Mouse (Mus musculus) 3134 (cell line): ENCODE results near the gene Tagap.

Experiments used
- DNase-seq: peaks from one replicate; pipeline ENCODE4 v3.0.0-alpha.2; 2011; ENCODE audit warnings: low spot score; ENCODE audit not compliant: insufficient read length; ENCODE audit errors: extremely low read depth

Tagap gene

DNA sequence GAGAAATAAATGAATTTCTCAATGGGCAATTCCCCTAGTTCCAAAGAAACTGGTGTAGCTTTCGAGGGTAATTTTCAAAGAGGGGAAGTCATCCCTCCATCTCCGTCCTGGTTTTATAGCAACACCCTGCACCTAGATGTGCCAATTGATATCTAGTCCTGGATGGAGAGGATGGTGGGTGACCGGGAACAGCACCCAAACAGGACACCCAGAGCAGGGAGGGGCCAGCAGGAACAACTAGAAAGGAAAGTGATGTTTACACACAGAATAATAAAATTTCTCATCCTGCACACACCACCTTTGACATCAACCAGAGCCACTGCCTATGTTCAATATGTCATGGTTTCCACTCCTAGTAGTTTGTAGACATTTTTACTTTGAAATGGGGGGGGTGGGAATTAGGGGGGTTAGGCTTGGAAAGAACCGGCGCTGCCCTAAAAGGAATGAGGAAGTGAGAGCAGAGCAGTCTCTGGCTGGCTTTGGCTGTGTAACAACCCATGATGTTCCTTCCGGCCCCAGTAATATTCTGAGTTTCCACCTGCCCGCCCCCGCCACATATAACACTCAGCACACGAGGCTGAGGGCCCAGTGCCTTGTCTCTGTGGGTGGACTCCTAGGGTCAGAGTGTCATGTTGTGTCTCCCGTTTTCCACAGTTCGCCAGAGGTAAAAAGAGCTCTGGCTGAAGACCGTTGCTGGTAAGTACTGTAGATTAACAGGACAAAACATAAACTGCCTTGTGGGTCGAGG is at the start of gene Tagap:
Tagap (plus strand) TSS at position 588 of the 748 bp plus-strand sequence.
- no peak for DNase-seq

DNA sequence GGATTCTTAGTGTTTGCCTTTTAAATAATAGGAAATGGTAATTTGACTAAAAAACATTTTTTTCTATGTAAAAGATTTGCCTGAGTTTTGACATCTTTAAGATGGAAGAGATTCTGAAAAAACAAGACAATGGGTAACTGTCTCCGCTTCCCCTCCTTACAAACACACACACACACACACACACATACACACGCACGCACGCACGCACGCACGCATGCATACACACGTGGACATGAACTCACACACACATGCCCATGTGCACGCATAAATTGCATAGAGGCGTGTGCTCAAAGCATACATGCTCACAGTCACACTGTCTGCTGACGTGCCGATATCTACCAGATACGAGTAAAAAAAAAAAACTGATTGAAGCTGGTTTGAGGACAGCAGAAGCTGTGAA is 49.3 kb upstream of the Tagap start:
- no peak for DNase-seq

DNA sequence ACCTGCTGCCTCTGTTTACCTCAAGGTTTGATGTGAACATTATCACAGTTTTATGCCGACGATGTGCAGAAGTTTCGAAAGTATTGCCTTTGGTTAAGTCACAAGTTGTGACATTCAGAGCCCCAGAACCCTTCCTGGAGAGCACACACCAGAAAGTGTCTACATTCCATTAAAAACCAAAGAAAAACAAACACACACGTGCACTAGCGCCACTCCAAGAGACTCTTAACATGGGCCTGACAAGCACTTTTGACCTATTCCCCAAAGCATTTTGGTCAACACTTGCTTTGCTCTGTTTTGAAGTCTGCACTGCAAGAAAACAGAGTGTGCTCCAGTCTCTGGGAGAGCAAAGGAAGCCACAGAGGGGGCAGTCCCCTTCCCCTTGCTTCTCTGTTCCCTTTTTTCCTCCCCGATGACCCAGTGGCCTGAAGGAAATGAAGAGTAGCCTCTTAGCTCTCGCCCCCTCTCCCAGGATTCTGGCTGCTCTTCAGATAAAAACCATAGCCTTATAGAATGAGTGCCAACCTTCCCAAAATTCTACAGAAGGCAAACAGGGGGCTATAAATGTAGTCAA is 48.5 kb upstream of the Tagap start:
- DNase-seq: no peak

DNA sequence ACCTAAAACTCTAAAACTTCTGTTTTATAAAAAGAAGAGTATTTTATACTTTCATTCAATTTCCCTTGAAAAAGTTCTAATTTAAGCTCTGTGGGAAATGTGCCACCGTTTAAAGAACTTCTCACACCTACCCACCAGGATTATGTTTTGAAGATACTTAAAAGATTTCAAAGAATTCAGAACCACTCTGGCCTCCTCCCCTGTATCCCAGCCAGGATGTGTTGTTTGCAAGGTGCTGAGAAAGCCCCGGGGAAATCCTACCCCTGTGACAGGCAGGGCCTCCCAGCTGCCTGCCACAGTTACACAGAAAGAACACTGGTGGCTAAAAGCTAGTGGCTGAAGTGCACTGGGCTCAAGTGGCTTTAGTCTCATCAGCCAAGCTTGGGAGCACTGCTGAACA is 47.9 kb upstream of the Tagap start:
- DNase-seq: no peak

DNA sequence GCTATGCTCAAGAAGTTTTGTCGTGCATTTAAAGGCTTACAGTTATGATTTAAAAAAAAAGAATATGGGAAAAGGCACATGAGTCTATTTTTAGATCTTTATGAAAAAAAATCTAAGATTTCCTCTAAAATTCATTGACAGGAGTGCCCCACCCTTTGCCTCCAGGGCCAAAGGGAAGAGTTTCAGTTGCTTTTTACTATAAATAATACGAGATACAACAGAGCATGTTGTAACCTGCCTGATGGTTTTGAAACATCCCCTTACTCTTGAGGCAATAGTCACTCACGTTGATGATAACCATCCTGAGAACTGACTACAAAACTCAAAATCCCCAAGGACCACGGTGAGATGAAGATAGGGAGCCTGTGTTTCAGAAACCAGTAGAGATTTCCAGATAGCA is 46.3 kb upstream of the Tagap start:
- DNase-seq: no peak

DNA sequence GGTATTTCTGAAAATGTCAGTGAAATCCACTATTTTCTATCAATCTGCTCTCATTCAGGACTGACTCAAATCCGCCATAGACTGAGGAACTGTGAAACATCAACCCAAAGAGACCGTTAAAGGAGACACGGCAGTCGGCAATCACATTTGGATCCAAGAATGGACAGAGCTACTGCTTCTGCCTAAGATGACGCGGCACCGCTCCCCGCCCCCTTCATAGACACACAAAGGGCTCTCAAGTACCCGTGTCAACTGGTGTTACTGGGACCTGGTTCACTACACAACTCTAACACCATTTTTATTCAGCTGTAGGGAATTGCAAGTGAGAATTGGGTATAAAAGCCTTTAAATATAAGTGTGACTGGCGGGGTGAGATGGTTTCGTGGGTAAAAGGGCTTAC is 42.7 kb upstream of the Tagap start:
- no peak for DNase-seq

DNA sequence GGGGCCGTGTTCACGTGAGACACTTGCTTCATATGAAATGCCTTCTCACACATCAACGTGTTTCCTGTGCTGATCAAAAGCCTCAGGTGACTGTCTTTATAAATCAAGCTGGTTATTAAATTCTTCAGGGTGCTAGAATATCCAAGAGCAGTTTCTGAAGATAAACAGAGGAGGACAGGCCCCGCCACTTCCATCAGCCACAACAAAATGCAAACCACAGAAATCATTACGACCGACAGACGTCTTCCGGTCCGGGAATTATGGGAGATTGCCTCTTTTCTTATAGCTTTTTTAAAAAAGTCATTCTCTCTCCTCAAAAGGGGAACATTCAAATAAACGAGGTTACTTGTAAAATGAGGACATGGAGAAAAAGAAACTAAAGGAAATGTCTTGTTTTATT is 41.2 kb upstream of the Tagap start:
- DNase-seq: no peak

DNA sequence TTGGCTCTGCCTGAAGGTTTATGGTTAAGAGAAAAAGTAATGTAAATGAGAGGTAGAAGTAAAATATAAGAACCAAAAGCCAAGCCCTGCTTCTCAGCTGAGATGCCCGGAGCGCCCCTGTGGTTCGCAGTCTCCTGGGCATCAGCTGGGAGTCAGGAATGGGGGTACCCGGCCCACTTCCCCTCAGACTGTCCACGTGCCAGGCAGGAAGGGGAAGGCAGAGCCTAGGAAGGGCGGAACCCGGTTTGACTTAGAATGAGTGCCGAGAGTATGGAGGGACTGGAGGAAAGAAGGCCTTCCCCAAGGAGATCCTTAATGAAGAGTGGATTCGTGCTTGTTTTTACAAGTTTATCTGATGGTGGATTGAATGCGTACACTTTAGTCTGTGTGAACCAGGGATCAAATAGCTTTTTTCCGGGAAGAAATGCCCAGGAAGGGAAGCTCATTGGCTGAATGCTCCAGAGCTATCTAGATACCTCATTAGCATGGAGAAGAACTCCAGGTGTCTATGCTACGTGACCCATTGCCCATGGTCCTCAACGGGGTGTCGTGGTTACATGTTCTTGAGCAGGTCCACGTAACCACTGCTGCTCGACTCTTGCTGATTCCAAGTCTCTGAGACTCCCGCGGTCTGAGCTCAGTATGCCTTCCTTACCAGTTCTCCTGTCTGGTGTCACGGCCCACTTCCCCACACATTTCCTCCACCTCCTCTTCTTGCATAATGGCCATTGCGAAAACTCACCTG is 38.6 kb upstream of the Tagap start:
- DNase-seq: no peak

DNA sequence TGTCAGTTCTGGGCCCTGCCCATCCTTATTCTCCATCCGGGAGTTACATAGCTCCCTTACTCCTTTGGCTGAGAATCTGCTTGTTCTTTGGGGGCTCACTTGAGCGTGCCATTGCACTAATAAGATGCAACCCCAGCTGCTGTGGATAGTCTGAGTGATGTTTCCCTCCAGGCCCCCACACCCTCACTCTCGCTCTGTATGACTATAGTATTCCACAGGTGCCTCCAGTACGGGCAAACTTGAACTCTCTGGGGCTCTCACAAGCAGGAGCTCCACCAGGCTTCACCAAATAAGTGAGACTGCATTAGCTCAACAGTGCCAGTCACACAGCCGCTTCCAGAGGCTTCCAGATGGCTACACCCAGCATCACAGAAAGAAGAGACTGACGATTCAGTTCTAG is 37.5 kb upstream of the Tagap start:
- DNase-seq: no peak

DNA sequence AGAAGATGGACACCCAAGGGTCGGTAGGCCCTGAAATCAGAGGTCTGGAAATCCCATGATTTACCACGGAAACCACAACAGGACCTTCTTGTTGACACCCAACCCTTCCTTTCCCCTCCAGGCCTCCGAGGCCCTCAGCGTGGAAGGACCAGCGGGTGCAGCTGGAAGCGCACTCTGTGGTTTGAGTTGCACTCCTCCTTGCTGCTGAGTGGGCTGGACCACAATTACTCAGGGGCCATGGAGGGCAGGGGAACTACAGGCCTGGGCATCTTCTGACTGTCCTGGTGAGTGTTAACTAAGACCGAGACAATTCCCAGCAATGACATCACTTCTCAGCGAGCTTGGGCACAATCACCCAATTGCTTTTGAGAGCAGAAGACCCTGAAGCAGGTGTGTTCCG is 36.8 kb upstream of the Tagap start:
- DNase-seq: peak; percentile 29

DNA sequence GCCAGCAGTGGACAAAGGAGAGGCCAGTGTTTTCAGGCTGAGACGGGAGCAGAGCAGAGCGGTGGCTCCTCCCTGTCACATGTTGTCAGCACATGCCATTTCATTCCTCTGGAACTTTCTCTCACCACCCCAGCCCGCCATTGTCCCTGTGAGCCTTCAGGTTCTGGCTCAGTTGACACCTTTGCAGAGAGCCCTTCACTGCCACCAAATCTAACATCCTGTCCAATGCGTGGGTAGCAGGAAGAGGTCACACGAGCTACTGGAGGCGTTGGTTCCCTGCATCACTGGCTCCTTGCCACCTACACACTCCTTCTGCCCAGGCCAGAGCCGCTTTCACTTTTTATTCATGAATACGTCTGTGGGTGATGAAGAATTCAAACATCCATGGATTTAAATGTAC is 33.1 kb upstream of the Tagap start:
- DNase-seq: no peak

DNA sequence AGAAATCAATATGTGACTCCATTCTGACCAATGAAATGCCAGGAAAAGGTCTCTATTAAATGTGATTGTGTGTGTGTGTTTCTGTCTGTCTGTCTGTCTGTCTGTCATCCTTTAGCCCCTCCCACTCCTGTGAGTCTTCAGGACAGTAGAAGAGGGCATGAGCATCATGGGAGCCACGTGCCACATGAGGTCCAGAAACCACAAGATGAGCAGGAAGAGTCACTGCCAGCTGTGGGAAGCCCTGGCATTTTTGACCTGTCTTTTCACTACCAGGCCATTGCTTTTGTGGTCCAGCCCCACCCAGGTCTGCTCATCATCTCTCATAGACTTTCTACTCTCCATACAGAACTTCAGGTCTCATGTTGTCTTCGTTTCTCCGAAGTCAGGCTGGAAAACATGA is 31.7 kb upstream of the Tagap start:
- DNase-seq: no peak

DNA sequence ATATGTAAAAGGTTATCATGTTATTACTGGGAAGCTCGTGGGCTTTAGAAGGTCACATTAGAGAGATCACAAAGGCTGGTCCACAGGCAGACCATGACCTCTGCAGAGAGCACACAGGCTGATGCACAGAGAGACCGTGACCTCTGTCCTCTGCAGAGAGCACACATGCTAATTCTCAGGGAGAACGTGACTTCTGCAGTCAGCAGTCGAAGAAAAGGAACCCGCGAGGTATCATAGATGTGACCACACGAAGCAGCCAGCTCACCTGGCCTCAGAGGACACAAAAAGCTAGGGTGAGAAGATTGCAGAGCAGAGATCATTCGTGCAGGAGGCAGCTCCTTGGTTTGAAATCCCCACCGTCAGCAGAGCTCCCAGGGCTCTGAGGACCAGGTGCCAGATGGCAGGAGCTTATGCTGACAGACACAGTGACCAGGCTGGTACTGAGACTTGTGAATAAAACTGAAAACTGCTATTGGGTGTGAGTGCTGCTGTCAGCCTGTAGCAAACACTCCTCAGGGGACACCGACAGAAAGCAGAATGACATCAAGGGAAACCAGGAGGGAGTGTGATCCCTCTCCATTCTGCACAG is 29.7 kb upstream of the Tagap start:
- DNase-seq: no peak

DNA sequence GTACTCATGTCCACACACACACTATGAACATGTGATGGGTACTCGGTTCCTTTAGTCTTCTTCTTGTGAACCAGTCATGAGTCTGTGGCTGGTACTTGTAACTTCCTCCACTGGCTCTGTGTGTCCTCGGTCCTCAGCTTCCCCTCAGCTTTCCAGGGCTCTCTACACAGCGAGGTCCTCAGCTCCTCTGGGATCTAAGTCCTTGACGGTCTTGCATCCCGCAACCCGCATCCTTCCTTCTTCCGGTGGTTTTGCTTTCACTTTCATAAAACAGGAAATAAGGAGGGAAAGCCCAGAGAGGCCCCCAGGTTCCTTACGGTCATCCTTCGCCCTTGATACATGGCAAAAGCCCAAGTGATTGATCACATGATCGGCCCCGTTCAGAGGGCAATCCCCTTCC is 28.7 kb upstream of the Tagap start:
- no peak for DNase-seq

DNA sequence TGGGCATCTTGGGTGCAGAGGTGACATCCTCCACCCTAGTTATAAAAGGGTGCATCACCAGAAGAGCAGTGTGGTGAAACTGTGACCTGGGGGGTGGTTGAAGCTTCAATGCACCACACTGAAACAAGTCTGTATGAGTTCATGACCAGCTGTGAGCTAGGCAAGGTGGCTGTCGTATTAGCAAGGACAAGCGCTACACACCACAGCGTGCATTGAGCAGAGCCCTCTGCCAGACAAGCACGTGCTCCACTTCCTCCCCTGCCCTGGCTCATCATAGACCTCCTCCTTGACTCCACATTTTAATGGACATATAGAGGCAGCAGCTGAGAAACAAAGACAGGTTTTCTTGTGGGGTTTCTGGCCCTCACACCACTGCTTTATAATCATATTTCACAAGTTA is 28.0 kb upstream of the Tagap start:
- no peak for DNase-seq

DNA sequence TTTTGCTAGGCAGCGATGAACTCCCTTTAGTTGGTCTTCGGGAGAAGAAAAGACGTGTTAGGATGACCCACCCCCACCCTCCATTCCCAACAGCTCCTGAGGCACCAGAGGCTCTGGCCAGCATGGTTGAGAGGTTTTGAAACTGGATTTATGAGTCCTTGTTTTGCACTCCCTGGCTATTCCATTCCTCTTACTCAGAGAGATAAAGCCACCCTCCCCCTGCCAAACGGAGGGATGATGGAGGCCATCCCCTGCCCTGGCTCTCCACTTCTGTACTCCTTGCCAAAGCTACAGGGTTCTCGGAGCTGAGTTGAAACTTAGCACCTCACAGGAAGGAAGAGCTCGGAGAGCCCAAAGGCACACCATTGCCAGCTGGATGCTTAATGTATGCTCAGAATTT is 26.6 kb upstream of the Tagap start:
- DNase-seq: no peak

DNA sequence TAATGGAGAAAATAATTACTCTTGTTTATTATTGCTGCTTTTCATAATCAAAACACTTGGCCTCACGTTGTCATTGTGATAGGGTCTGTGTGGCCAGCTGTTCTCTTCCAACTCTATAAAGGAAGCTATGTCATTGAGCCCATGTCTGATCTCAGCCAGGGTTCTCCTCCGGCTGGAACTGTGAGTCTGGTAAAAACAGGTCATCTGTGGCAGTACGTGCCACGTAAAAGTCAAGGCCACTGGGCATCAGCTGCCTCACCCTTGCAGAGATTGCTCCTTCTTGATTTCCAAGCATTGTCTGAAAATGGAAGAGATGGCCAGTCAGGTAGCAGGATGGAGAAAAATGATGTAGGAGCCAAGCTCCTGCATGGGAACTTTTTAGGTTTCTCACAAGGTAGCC is 25.8 kb upstream of the Tagap start:
- DNase-seq: no peak

DNA sequence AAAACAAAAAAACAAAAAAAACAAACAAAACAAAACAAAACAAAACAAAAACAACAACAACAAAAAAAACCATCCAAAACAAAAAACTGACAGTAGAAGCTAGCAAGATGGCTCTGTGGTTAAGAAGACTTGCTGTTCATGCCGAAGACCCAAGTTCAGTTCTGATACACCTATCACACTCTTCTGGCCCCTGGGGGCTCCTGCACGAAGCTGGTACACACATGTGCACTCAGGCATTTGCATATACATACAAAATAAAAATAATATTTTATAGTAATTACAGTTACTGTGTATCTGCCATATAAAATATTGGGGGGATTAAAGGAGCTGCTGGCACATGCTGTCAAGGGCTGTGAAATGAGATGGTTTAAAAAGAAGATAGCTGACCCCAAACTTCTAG is 24.3 kb upstream of the Tagap start:
- no peak for DNase-seq

DNA sequence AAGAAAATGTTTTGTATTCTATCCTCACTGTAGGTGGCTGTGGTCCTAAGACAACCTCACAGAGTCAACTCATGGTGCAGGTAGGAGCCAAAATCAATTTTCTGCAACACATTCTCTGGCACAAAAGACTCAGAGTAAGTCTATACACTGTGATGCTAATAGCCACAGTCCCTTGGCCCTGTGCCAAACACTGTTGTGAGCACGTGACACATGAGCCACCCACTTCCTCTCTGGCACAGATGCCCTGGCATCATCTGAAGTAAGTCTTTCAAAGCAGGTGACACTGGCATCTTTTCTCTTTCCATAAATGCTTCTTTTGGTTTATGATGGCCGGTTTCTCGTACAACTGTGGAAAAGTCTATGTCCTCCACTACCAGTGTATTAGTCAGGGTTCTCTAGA is 23.4 kb upstream of the Tagap start:
- no peak for DNase-seq

DNA sequence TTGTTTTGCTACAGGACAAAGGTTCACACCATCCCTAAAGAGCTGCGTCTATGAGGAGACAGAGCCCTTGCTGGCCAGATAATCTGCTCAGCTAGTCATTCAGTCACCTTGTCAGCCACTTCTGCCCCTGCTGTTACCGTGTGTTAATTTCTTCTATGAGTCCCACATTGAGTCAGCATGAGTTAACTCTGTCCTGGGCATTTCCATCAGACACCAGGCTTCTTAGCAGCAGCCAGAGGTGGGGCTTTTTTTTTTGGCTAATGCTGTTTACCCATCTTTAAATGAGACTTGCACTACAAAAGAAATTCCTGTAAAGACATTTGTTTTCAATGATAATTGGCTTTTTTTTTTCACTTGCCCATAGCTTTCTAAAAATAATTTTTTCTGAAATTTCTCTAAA is 20.8 kb upstream of the Tagap start:
- DNase-seq: no peak

DNA sequence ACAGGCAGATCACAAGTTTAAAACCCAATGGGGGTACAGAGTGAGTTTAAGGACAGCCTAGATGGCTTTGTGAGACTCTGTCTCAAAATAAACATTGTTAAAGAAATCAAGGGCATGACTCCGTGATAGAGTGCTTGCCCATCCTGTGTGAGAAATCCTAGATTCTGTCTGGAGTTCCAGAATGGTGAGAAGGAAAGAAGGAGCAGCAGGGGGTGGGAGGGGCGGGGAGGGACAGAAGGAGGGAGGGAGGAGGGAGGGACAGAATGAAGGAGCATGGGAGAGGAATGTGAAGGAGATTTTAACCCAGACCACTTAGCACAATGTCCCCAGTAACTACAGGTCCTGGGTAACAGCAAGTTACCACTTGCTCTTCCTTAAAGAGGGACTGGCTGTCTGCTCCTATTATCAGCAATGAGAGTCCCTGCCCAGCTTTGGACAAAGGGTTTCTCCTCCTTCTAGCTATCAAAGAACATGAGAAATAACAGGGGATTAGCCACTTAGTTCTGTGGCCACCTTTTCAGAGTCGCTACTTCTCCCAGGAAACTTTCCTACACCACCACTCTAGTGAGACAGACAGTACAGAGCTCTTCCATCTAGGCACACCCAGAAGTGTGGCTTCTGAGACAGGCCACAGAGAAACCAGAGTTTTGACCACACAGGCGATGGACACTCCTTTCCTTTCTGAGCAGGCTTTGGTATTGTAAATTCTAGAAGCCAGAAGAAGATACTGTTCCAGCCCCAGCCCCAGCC is 19.7 kb upstream of the Tagap start:
- no peak for DNase-seq
